ENCODE assay signal across 21 mouse cellular contexts in the genomic region with DNA sequence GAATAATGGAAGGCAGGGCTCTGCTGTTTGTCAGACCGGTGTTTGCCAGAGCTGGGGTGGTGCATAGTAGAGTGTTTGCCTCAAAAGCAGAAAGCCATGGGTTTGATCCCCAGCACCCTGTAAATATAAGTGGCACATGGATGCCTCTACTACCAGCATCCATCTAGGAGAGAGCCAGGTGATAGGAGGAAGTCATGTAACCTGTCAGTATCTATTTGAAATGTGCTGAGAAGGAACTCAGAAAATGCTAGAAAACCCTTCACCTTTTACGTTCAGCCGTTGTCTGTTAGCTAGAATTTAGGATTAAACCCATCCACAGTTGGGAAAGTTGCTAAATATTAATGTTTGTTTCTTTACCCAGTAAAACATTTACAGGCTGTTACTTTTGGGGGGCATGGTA. TPM values are rescaled to one million over a fixed set of nuclear protein-coding genes. Genes with fewer than 3 reads are reported as not detected.
DNase-seq lines count a peak whose midpoint lies in the region; ATAC-seq and TF ChIP-seq lines count a peak whose summit lies in the region.
"Had no signal": no experiment of that assay in that cellular context is flagged by ENCODE, and none has a peak within 500 bp of the region (broad histone marks: within the 10 kb centered on the region; RNA-seq: fewer than 3 reads in every experiment).

No protein-coding gene starts in this region.

- no peak for TF ChIP-seq POLR2A in kidney, adult 2 months (IDR thresholded peaks at IDR 0.05; ENCODE audit: low read depth, low read length)

- H3K9me3 ChIP-seq in forebrain, postnatal 0 days (ENCODE audit: low read length), result no peaks in the 10 kb centered on the region
- H3K9me3 ChIP-seq in forebrain, embryonic 10.5 days, result no peaks in the 10 kb centered on the region
- H3K9me3 ChIP-seq in neural tube, embryonic 11.5 days (ENCODE audit: control insufficient read depth, low read length), result no peaks in the 10 kb centered on the region
- H3K9me3 ChIP-seq: embryonic facial prominence, embryonic 13.5 days; heart, embryonic 12.5 days; liver, embryonic 15.5 days had no signal

- no peak for TF ChIP-seq CTCF in forebrain, postnatal 0 days (IDR thresholded peaks at IDR 0.05; ENCODE audit: low read depth)
- no peak for TF ChIP-seq CTCF in kidney, adult 2 months (conservative IDR thresholded peaks at IDR 0.05; ENCODE audit: insufficient read depth, insufficient read length, low read depth, low read length)

- peaks cover 16% of the 10 kb centered on the region for H3K36me3 ChIP-seq in forebrain, postnatal 0 days (ENCODE audit: insufficient read depth)
- H3K36me3 ChIP-seq in forebrain, embryonic 10.5 days (replicated peaks), result peaks cover 21% of the 10 kb centered on the region
- H3K36me3 ChIP-seq in kidney, adult 2 months (ENCODE audit: control insufficient read depth, insufficient read depth, low read length), result peaks cover 20% of the 10 kb centered on the region; the same call in 1 of the 2 replicates
- H3K36me3 ChIP-seq in neural tube, embryonic 11.5 days (ENCODE audit: control insufficient read depth, insufficient read depth, low read length), result no peaks in the 10 kb centered on the region; the same call in 1 of the 2 replicates

- peaks cover 12% of the 10 kb centered on the region for H3K4me1 ChIP-seq in forebrain, postnatal 0 days (ENCODE audit: insufficient read depth)
- peaks cover 43% of the 10 kb centered on the region for H3K4me1 ChIP-seq in forebrain, embryonic 10.5 days
- H3K4me1 ChIP-seq in kidney, adult 2 months (ENCODE audit: control insufficient read depth, insufficient read depth, low read length), result peaks cover 5% of the 10 kb centered on the region; the same call in 1 of the 2 replicates
- peaks cover 11% of the 10 kb centered on the region for H3K4me1 ChIP-seq in neural tube, embryonic 11.5 days (ENCODE audit: control insufficient read depth, insufficient read depth, low read length)

- DNase-seq in forebrain, postnatal 0 days, result no peak
- DNase-seq in forebrain, embryonic 10.5 days (ENCODE audit: extremely low spot score, low spot score), result no peak
- no peak for DNase-seq in kidney, adult 2 months
- no peak for DNase-seq in kidney, postnatal 14 days
- no peak for DNase-seq in neural tube, embryonic 11.5 days (ENCODE audit: low spot score)
- no peak for DNase-seq in neural tube, embryonic 10.5 days (ENCODE audit: extremely low spot score, low spot score)
- DNase-seq in left cerebral cortex, adult 8-10 months (ENCODE audit: low spot score in 2 of 2), result no peak
- DNase-seq: adrenal gland, postnatal 10 days; cerebellum, adult 11-12 months; cerebellum, postnatal 14 days; heart, adult 11 months; heart, postnatal 36 days; kidney, postnatal 4 days; lung, postnatal 10 days; thymus, postnatal 14 days had no signal

- H3K27ac ChIP-seq in forebrain, postnatal 0 days (ENCODE audit: low read depth, low read length), result no peak overlapping the region
- H3K27ac ChIP-seq in forebrain, embryonic 10.5 days, result no peak overlapping the region
- H3K27ac ChIP-seq in kidney, adult 2 months (ENCODE audit: insufficient read depth, low read depth, low read length), result peak overlapping the region; percentile 57; the same call in 1 of the 2 replicates
- H3K27ac ChIP-seq in neural tube, embryonic 11.5 days (ENCODE audit: low read depth, low read length), result peak overlapping the region; percentile 2; the same call in 1 of the 2 replicates
- H3K27ac ChIP-seq: embryonic facial prominence, embryonic 13.5 days; liver, embryonic 15.5 days had no signal

- H3K4me3 ChIP-seq in forebrain, postnatal 0 days (ENCODE audit: low read depth, low read length), result no peak overlapping the region
- no peak overlapping the region for H3K4me3 ChIP-seq in forebrain, embryonic 10.5 days
- H3K4me3 ChIP-seq in kidney, adult 2 months (ENCODE audit: insufficient read depth, low read depth, low read length), result no peak overlapping the region
- H3K4me3 ChIP-seq in neural tube, embryonic 11.5 days (ENCODE audit: low read depth, low read length), result no peak overlapping the region
- H3K4me3 ChIP-seq: embryonic facial prominence, embryonic 13.5 days; heart, embryonic 12.5 days; liver, embryonic 15.5 days had no signal

- peak overlapping the region; percentile 18; the same call in 1 of the 2 replicates for H3K9ac ChIP-seq in forebrain, postnatal 0 days
- no peak overlapping the region for H3K9ac ChIP-seq in neural tube, embryonic 11.5 days (ENCODE audit: low read length)
- H3K9ac ChIP-seq: embryonic facial prominence, embryonic 13.5 days; heart, embryonic 12.5 days; liver, embryonic 15.5 days had no signal

- 89% methylated on average over 3 of the region's 3 CpGs for WGBS in forebrain, postnatal 0 days
- WGBS in forebrain, embryonic 10.5 days, result 92% methylated on average over 3 of the region's 3 CpGs
- WGBS in kidney, adult 2 months, result 51% methylated on average over 3 of the region's 3 CpGs
- WGBS in neural tube, embryonic 11.5 days, result 78% methylated on average over 3 of the region's 3 CpGs

- ATAC-seq in forebrain, postnatal 0 days, result no peak
- no peak for ATAC-seq in neural tube, embryonic 11.5 days (ENCODE audit: insufficient read depth, low FRiP score, low TSS enrichment)
- ATAC-seq: CD4-positive, CD25-positive, alpha-beta regulatory T cell, adult 4 months; inflammation-experienced regulatory T-cells, adult 6 months; Patski had no signal

- H3K27me3 ChIP-seq in forebrain, postnatal 0 days (ENCODE audit: insufficient read depth, low read length), result no peaks in the 10 kb centered on the region
- no peaks in the 10 kb centered on the region for H3K27me3 ChIP-seq in forebrain, embryonic 10.5 days (ENCODE audit: poor library complexity, severe bottlenecking)
- no peaks in the 10 kb centered on the region for H3K27me3 ChIP-seq in kidney, adult 2 months (replicated peaks; ENCODE audit: control insufficient read depth, insufficient read depth, low read length)
- no peaks in the 10 kb centered on the region for H3K27me3 ChIP-seq in neural tube, embryonic 11.5 days (ENCODE audit: control insufficient read depth, insufficient read depth, low read length)
- H3K27me3 ChIP-seq: embryonic facial prominence, embryonic 13.5 days; heart, embryonic 12.5 days; Patski had no signal

- no peak overlapping the region for H3K4me2 ChIP-seq in forebrain, postnatal 0 days (ENCODE audit: low read depth)
- H3K4me2 ChIP-seq in neural tube, embryonic 11.5 days (ENCODE audit: low read depth), result no peak overlapping the region
- H3K4me2 ChIP-seq: embryonic facial prominence, embryonic 13.5 days; heart, embryonic 12.5 days; liver, embryonic 15.5 days had no signal

RNA-seq across cellular contexts. Expression of a gene that starts 4.3 kb away (rescaled TPM):
- 12.5 and 17.3 TPM in 2 replicates for total RNA-seq in forebrain, postnatal 0 days (2014; rRNA removed)
- 27.9 and 31.6 TPM in 2 replicates for polyA plus RNA-seq in forebrain, postnatal 0 days (2015; fragmentation: Nextera tagmentation; extraction: Ambion mirVana)
- polyA plus RNA-seq in forebrain, embryonic 10.5 days (2016; fragmentation: Nextera tagmentation; extraction: Ambion mirVana), result 18.8 and 20.1 TPM in 2 replicates
- 45.0 and 54.8 TPM in 2 replicates for polyA plus RNA-seq in kidney, adult 2 months (2012; rRNA removed)
- 33.3 and 35.6 TPM in 2 replicates for polyA plus RNA-seq in neural tube, embryonic 11.5 days (2014; fragmentation: Nextera tagmentation; extraction: Ambion mirVana)
- total RNA-seq in left cerebral cortex, adult 8-10 months (2022), result 10 to 100 TPM; 38.2 to 48.1 (median 42.3) TPM

RNA-seq across cellular contexts. Expression of a gene that starts 30.2 kb away (rescaled TPM):
- 5.9 and 6.4 TPM in 2 replicates for total RNA-seq in forebrain, postnatal 0 days (2014; rRNA removed)
- 6.5 and 10.0 TPM in 2 replicates for polyA plus RNA-seq in forebrain, postnatal 0 days (2015; fragmentation: Nextera tagmentation; extraction: Ambion mirVana)
- 0.46 and 1.2 TPM in 2 replicates for polyA plus RNA-seq in forebrain, embryonic 10.5 days (2016; fragmentation: Nextera tagmentation; extraction: Ambion mirVana)
- 0.33 and 0.38 TPM in 2 replicates for polyA plus RNA-seq in kidney, adult 2 months (2012; rRNA removed)
- 1.2 and 2.5 TPM in 2 replicates for polyA plus RNA-seq in neural tube, embryonic 11.5 days (2014; fragmentation: Nextera tagmentation; extraction: Ambion mirVana)
- total RNA-seq in left cerebral cortex, adult 8-10 months (2022), result 1 to 10 TPM; 2.1 to 3.0 (median 2.5) TPM

Comparison
In these comparisons a context has a peak if more than half of its experiments do, and no peak if none do; other contexts are left out.
1. H3K27ac ChIP-seq: peak in kidney, adult 2 months (single experiment) and neural tube, embryonic 11.5 days (single experiment); none in forebrain, postnatal 0 days (single experiment) and forebrain, embryonic 10.5 days (single experiment).